Mouse (Mus musculus): ENCODE results near the gene Mlycd. TPM values are rescaled to one million over a fixed set of nuclear protein-coding genes. Genes with fewer than 3 reads are reported as not detected.
A peak's percentile ranks its signal among the peaks of the same experiment; 100 is the strongest.

Gene Mlycd
- polyA plus RNA-seq, 1 experiment, result not detected

DNA sequence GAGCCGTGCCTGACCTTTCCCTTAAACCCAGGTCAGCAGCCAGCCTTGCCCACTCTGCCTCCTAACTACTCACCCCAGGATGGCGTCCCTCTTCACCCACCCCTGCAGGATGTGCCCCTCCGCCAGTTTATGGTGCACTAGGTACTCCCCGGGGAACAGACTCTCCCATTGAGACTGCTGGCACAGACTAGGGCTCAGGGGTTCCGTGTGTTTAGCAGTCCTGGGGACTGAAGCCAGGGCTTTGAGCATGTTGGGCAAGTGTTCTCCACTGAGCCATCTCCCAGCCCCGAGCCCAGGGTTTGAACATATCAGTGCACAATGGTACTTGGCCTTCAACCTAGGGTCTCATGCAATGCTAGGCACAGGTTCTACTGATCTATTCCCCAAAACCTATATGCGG, 40.8 kb downstream of the Mlycd start:
- TF ChIP-seq CTCF (IDR thresholded peaks at IDR 0.05; ENCODE audit: insufficient read depth, low read depth, low read length), result no peak
- TF ChIP-seq POLR2A (IDR thresholded peaks at IDR 0.05; ENCODE audit: insufficient read depth, low read depth, low read length), result no peak
- Histone ChIP-seq H3K4me3 (ENCODE audit: insufficient read depth, low read depth, low read length) (no peak overlapping the region), H3K4me1 (ENCODE audit: control insufficient read depth, insufficient read depth, low read length) (peaks cover 12% of the 10 kb centered on the region), H3K27ac (ENCODE audit: insufficient read depth, low read depth, low read length) (no peak overlapping the region)
- WGBS, result 78% methylated on average over 7 of the region's 7 CpGs

DNA sequence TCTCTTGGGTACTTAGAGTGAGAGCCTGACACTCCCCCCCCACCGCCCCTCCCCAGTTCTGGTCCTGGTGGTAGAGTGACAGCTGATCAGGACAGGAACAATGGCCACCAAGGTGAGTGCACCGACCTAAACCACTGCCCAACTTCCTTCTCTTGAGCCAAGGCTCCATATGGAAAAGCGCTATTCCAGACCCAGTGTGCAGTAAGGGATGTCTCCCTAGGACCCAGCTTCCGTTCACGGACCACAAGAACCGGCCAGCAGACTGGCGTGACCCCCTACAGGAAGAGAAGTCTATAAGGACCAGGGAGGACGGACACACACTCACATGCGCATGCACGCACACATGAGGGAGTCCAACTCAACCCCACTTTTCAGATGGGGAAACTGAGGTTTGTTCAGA, 41.7 kb downstream of the Mlycd start:
- H3K4me3 ChIP-seq (ENCODE audit: insufficient read depth, low read depth, low read length), result no peak overlapping the region
- no peak for TF ChIP-seq CTCF (IDR thresholded peaks at IDR 0.05; ENCODE audit: insufficient read depth, low read depth, low read length)
- TF ChIP-seq POLR2A (IDR thresholded peaks at IDR 0.05; ENCODE audit: insufficient read depth, low read depth, low read length), result no peak
- H3K27ac ChIP-seq (ENCODE audit: insufficient read depth, low read depth, low read length), result no peak overlapping the region
- H3K4me1 ChIP-seq (ENCODE audit: control insufficient read depth, insufficient read depth, low read length), result peaks cover 20% of the 10 kb centered on the region
- 86% methylated on average over 10 of the region's 10 CpGs for WGBS

DNA sequence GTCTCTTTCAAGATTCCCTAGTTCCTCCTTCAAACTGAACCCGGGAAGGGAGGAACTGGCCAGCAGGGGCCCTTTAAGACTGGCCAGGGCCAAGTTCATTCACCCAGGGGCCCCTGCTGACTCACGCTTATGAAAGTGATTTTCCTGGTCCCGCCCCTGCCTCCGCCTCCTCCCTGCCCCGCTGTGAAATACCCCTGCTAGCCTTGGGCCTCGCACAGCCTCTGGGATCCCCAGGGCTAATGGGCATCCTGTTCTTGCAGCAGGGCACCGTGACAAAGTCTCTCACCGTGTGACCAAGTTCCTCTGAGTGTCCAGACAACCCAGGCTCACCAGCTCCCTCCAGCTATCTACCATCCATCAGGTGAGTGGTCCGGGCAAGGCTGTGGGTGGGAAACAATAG, 42.3 kb downstream of the Mlycd start:
- Histone ChIP-seq H3K27ac (ENCODE audit: insufficient read depth, low read depth, low read length) (no peak overlapping the region), H3K4me3 (ENCODE audit: insufficient read depth, low read depth, low read length) (no peak overlapping the region), H3K4me1 (ENCODE audit: control insufficient read depth, insufficient read depth, low read length) (peaks cover 20% of the 10 kb centered on the region)
- TF ChIP-seq POLR2A (IDR thresholded peaks at IDR 0.05; ENCODE audit: insufficient read depth, low read depth, low read length) (no peak), CTCF (IDR thresholded peaks at IDR 0.05; ENCODE audit: insufficient read depth, low read depth, low read length) (no peak)
- 22% methylated on average over 9 of the region's 9 CpGs for WGBS

DNA sequence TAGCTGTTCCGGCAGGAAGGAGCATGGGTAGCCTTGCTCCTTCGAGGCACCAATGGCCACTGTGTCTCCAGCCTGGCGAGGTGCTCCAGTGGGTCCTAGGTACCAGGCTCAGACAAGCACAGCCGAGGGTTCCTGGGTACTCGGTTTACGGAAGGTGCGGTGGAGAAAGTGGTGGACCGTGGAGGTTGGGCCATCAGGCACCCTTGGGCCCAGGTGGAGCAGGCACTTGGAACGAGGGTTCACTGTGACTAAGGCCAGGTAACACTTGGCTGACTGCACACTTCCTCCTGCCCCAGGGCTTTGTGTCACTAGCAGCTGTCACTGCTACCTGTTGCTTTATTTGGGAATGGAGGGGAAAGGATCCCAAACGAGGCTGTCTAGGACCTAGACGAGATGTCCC, 42.8 kb downstream of the Mlycd start:
- Histone ChIP-seq H3K27ac (ENCODE audit: insufficient read depth, low read depth, low read length) (no peak overlapping the region), H3K4me1 (ENCODE audit: control insufficient read depth, insufficient read depth, low read length) (peaks cover 20% of the 10 kb centered on the region), H3K4me3 (ENCODE audit: insufficient read depth, low read depth, low read length) (no peak overlapping the region)
- TF ChIP-seq CTCF (IDR thresholded peaks at IDR 0.05; ENCODE audit: insufficient read depth, low read depth, low read length) (no peak), POLR2A (IDR thresholded peaks at IDR 0.05; ENCODE audit: insufficient read depth, low read depth, low read length) (no peak)
- 74% methylated on average over 11 of the region's 11 CpGs for WGBS

DNA sequence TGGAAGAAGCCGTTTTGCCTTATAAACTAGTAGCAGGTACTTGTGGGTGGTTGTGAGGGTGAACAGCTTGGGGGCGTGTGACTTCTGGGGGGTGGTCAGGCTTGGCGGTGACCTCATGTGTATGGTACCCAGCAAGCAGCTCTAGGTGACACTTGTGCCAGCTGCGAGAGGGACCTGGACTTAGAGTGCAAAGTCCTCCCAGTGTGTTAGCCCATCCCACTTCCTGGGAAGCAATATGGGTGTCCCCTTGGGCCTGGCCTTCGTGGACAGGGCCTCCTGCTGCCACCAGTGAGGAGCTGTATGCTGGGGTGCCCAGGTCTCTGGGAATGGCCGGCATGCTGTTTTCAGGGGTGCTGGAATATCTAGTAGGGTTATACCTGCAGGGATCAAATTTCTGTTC, 44.2 kb downstream of the Mlycd start:
- H3K4me1 ChIP-seq (ENCODE audit: control insufficient read depth, insufficient read depth, low read length), result peaks cover 20% of the 10 kb centered on the region
- TF ChIP-seq CTCF (IDR thresholded peaks at IDR 0.05; ENCODE audit: insufficient read depth, low read depth, low read length) (no peak), POLR2A (IDR thresholded peaks at IDR 0.05; ENCODE audit: insufficient read depth, low read depth, low read length) (no peak)
- 86% methylated on average over 6 of the region's 6 CpGs for WGBS
- no peak overlapping the region for H3K27ac ChIP-seq (ENCODE audit: insufficient read depth, low read depth, low read length)
- H3K4me3 ChIP-seq (ENCODE audit: insufficient read depth, low read depth, low read length), result no peak overlapping the region

DNA sequence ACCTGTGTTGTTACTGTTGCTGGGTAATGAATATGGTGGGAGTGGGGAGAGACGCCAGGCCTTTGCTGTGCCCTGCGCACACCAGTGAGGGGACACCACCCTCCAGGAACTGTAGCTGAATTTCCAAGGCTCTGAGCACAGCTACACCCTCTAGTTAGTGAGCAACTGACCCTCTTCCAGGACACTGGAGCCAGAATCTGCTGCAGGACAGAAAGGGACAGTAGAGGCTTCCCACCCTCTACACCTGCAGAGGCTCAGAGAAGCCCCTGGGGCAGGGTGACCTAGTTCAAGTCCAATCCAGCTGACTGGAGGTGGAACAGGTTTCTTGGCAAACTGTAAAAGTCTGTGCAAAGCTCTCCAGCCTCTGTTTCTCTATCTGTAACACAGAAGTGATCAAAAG, 44.7 kb downstream of the Mlycd start:
- TF ChIP-seq POLR2A (IDR thresholded peaks at IDR 0.05; ENCODE audit: insufficient read depth, low read depth, low read length), result no peak
- TF ChIP-seq CTCF (IDR thresholded peaks at IDR 0.05; ENCODE audit: insufficient read depth, low read depth, low read length), result no peak
- WGBS, result 94% methylated on average over 2 of the region's 2 CpGs
- peaks cover 20% of the 10 kb centered on the region for H3K4me1 ChIP-seq (ENCODE audit: control insufficient read depth, insufficient read depth, low read length)
- no peak overlapping the region for H3K4me3 ChIP-seq (ENCODE audit: insufficient read depth, low read depth, low read length)
- H3K27ac ChIP-seq (ENCODE audit: insufficient read depth, low read depth, low read length), result no peak overlapping the region

DNA sequence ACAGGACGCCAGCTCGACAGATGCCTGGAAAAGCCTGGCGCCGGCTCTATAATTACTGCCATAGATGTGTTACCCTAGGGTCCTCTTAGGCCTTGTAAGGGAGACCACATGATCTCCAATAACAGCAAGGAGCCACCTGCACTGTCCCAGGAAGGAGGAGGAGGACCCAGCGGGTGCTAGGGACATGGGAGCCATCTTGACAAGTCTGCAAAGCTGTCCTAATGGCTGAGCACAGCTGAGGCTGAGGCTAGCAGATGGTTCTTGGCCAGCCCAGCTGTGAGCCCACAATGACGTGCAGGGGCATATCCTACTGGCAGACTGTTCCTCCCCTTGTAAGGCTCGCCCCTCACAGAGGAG, 45.2 kb downstream of the Mlycd start:
- H3K4me3 ChIP-seq (ENCODE audit: insufficient read depth, low read depth, low read length), result no peak overlapping the region
- no peak for TF ChIP-seq POLR2A (IDR thresholded peaks at IDR 0.05; ENCODE audit: insufficient read depth, low read depth, low read length)
- no peak for TF ChIP-seq CTCF (IDR thresholded peaks at IDR 0.05; ENCODE audit: insufficient read depth, low read depth, low read length)
- H3K4me1 ChIP-seq (ENCODE audit: control insufficient read depth, insufficient read depth, low read length), result peaks cover 20% of the 10 kb centered on the region
- H3K27ac ChIP-seq (ENCODE audit: insufficient read depth, low read depth, low read length), result no peak overlapping the region
- WGBS, result 50% methylated on average over 7 of the region's 7 CpGs

DNA sequence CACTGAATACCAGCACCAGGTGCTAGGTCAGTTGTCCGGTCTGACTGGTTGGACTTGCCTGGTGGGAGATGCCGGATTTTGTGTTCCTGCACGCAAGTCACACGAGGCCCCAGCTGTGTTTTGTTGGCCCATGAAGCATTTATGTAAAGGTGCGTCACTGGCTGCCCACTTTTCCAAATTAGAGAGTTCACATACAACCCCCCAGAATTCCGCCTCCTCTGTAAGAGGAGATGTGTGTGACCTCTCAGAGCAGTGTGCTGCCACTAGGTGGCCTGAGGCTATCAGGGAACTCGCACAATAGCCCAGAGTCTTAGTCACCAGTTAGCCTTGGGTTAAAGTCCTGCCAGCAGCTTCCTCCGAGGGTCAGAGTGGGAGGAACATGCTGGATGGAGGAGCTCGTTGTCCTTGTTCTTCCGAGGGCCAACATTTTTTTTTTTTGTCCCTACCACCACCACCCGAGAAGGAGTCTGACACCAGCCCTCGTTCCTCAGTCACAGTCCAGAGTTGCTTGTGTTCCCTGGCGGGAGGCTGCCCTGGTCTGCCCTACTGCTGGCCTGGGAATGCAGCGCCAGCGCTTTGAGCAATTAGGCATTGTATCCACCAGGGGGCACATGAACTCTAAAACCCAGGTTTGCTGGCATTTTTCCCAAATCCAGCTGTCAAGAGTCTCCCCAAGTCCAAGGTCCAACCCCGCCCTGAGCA, 45.7 kb downstream of the Mlycd start:
- WGBS, result 24% methylated on average over 16 of the region's 16 CpGs
- TF ChIP-seq POLR2A (IDR thresholded peaks at IDR 0.05; ENCODE audit: insufficient read depth, low read depth, low read length) (no peak), CTCF (IDR thresholded peaks at IDR 0.05; ENCODE audit: insufficient read depth, low read depth, low read length) (peak; percentile 84)

DNA sequence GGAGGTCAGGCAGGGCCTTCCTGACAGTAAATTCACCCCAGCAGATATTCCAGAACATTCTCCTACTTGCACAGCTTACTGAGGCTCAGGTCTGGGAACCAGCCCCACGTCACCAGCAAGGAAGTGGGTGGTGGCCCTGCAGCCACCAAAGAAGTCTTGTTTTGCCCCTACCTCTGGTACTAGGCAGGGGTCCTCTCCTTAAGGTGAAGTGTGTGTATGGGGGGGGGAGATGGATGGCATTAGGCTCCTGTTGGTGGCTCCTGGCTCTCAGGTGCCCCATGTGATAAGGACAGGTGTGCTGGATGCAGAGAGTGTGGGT, 46.2 kb downstream of the Mlycd start:
- TF ChIP-seq CTCF (IDR thresholded peaks at IDR 0.05; ENCODE audit: insufficient read depth, low read depth, low read length), result no peak
- TF ChIP-seq POLR2A (IDR thresholded peaks at IDR 0.05; ENCODE audit: insufficient read depth, low read depth, low read length), result no peak
- H3K4me3 ChIP-seq (ENCODE audit: insufficient read depth, low read depth, low read length), result no peak overlapping the region
- peaks cover 20% of the 10 kb centered on the region for H3K4me1 ChIP-seq (ENCODE audit: control insufficient read depth, insufficient read depth, low read length)
- H3K27ac ChIP-seq (ENCODE audit: insufficient read depth, low read depth, low read length), result no peak overlapping the region
- WGBS, result 21% methylated on average over 1 of the region's 1 CpGs

More for the DNA sequence above, 45.7 kb downstream of the Mlycd start:
- H3K4me1 ChIP-seq (ENCODE audit: control insufficient read depth, insufficient read depth, low read length), result peaks cover 20% of the 10 kb centered on the region
- H3K27ac ChIP-seq (ENCODE audit: insufficient read depth, low read depth, low read length), result no peak overlapping the region
- no peak overlapping the region for H3K4me3 ChIP-seq (ENCODE audit: insufficient read depth, low read depth, low read length)

DNA sequence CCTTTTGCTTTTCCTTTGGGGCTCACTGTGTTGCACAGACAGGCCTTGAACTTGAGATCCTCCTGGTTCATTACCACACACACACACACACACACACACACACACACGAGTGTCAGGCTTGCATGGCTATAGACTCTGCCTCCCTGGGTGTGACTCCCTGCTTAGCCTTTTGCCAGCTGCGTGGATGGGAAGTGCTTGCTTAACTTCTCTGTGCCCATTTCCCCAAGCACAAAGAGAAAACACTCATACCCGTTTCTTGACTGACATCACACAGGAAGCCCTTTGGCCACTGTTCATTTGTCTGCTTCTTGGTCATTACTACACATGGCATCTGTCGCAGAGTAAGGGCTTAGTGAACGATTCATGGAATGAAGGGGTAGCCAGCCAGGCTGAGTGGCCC, 47.3 kb downstream of the Mlycd start:
- TF ChIP-seq POLR2A (IDR thresholded peaks at IDR 0.05; ENCODE audit: insufficient read depth, low read depth, low read length) (no peak), CTCF (IDR thresholded peaks at IDR 0.05; ENCODE audit: insufficient read depth, low read depth, low read length) (no peak)
- Histone ChIP-seq H3K4me3 (ENCODE audit: insufficient read depth, low read depth, low read length) (no peak overlapping the region), H3K27ac (ENCODE audit: insufficient read depth, low read depth, low read length) (no peak overlapping the region), H3K4me1 (ENCODE audit: control insufficient read depth, insufficient read depth, low read length) (peaks cover 20% of the 10 kb centered on the region)
- WGBS, result 72% methylated on average over 5 of the region's 5 CpGs
